Mouse (Mus musculus): Measurements from ENCODE around the gene Ccdc162.

DNA sequence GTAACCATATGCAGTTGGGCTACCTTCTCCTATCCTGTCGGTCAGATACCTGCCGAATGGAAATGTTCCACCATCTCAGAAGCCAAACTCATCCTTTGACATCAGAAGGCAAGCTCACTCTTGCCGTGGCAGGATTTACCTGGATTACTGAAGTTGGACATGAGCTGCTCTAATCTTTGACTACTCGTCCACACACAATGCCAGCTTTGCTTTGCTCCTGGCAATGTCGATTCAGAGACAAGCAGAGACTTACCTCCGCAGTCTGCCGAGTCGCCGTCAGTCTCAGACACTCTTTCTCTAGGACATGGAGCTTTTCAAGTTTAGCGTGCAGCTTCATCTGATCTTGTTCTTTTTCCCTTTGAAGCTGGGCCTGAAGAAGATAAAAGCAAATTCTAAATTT, 14.3 kb upstream of the Ccdc162 start:
- TF ChIP-seq TCF12 (IDR thresholded peaks at IDR 0.05; ENCODE audit: insufficient read depth, poor library complexity, severe bottlenecking) (no peak), TCF3 (IDR thresholded peaks at IDR 0.05; ENCODE audit: insufficient read length, low read depth) (no peak), MAX (IDR thresholded peaks at IDR 0.05; ENCODE audit: low read depth) (no peak), POLR2A (IDR thresholded peaks at IDR 0.05; ENCODE audit: insufficient read length, low read depth) (no peak), E2F4 (IDR thresholded peaks at IDR 0.05; ENCODE audit: insufficient read depth) (no peak), CEBPB (IDR thresholded peaks at IDR 0.05; ENCODE audit: insufficient read depth, poor library complexity, severe bottlenecking) (no peak)
